Mouse (Mus musculus): ENCODE results near the gene Met. TPM values are rescaled to one million over a fixed set of nuclear protein-coding genes. Genes with fewer than 3 reads are reported as not detected.

The Met gene
- polyA plus RNA-seq, 1 experiment from 2014 or later: 3.5 TPM

GRCm38 (mm10) chr6:17501440-17501839 lies 37.8 kb downstream of the Met start:
- WGBS: 81% methylated on average over 4 of the region's 4 CpGs
- DNase-seq (ENCODE audit: low spot score): no peak

GRCm38 (mm10) chr6:17502311-17502710 lies 38.7 kb downstream of the Met start:
- no peaks in the 10 kb centered on the region for H3K4me1 ChIP-seq
- no peaks in the 10 kb centered on the region for H3K27me3 ChIP-seq (ENCODE audit: insufficient read depth, poor library complexity, severe bottlenecking)
- no peaks in the 10 kb centered on the region for H3K36me3 ChIP-seq
- whole genome bisulfite sequencing: 81% methylated on average over 1 of the region's 1 CpGs
- no peak overlapping the region for H3K27ac ChIP-seq
- no peak overlapping the region for H3K4me3 ChIP-seq
- no peaks in the 10 kb centered on the region for H3K9me3 ChIP-seq
- no peak for DNase-seq (ENCODE audit: low spot score)

More at GRCm38 (mm10) chr6:17501440-17501839, 37.8 kb downstream of the Met start:
- no peak overlapping the region for H3K27ac ChIP-seq
- no peak overlapping the region for H3K4me3 ChIP-seq
- no peaks in the 10 kb centered on the region for H3K9me3 ChIP-seq
- H3K27me3 ChIP-seq (ENCODE audit: insufficient read depth, poor library complexity, severe bottlenecking): no peaks in the 10 kb centered on the region
- H3K36me3 ChIP-seq: no peaks in the 10 kb centered on the region
- H3K4me1 ChIP-seq: no peaks in the 10 kb centered on the region

DNA sequence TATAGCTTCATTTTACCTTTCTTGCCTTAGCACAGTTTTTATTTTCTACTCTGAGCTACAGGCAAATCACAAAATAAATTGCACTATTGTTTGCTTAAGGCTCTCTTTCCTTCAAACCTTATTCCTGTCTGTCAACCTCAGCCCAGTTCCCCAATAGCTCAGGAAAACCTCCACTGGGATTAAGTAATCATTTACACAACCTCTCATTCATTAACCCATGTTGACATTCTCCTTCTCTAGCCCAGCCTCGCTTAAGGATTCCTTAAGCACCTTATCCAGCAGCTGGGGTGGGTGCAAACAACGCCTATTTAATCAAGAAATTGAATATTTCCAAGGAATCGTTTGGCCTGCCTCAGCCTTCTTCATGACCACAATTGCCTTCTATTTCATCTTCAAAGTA lies 40.1 kb downstream of the Met start:
- no peaks in the 10 kb centered on the region for H3K9me3 ChIP-seq
- WGBS: 61% methylated on average over 3 of the region's 3 CpGs
- no peak overlapping the region for H3K4me3 ChIP-seq
- H3K27me3 ChIP-seq (ENCODE audit: insufficient read depth, poor library complexity, severe bottlenecking): no peaks in the 10 kb centered on the region
- H3K36me3 ChIP-seq: no peaks in the 10 kb centered on the region
- no peak for DNase-seq (ENCODE audit: low spot score)
- no peak overlapping the region for H3K27ac ChIP-seq
- 0 out of 2 replicates have a peak, but pooled peaks cover 3% of the 10 kb centered on the region for H3K4me1 ChIP-seq

DNA sequence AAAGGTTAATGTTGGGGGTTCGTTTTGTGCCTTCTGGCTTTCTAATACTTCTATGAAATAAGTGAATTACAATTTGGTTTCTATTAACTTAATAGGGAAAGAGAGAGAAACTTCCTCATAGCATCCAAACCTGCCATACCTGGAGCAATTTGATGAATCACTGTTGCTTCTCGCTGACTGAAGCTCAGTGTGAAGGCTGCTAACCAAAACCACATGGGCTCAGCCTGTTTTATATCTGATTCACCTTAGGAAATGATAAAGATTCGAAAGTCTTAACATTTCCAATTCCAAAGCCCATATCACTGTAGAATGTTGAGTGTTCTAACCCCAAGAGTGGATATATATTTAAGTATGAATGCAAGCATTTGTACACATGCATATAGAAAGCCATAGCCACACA lies 41.9 kb downstream of the Met start:
- 72% methylated on average over 3 of the region's 3 CpGs for WGBS
- no peak for DNase-seq (ENCODE audit: low spot score)
- Histone ChIP-seq H3K9me3 (no peaks in the 10 kb centered on the region), H3K27ac (no peak overlapping the region), H3K36me3 (no peaks in the 10 kb centered on the region), H3K27me3 (ENCODE audit: insufficient read depth, poor library complexity, severe bottlenecking) (no peaks in the 10 kb centered on the region), H3K4me1 (0 out of 2 replicates have a peak, but pooled peaks cover 3% of the 10 kb centered on the region), H3K4me3 (no peak overlapping the region)

DNA sequence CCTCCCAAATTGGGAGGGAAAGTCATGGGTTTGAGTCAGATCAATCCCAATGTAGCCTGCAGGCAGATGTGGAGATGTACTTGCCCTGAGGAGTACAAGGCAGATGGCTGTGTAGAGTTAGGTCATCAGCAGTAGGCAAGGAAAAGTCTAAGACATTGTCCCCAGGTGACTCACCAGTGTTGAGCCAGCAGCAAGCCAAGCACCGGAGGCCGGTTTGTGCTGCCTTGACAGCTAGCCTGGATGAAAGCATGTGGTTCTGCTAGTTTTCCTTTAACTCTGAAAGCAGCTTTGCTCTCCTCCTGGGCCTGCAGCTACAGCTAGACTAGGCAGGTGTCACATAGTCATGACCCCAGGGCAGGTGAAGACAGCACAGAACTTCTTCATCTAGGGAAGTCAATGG lies 43.2 kb downstream of the Met start:
- Histone ChIP-seq H3K27me3 (ENCODE audit: insufficient read depth, poor library complexity, severe bottlenecking) (no peaks in the 10 kb centered on the region), H3K36me3 (no peaks in the 10 kb centered on the region), H3K27ac (no peak overlapping the region), H3K4me1 (0 out of 2 replicates have a peak, but pooled peaks cover 3% of the 10 kb centered on the region), H3K9me3 (no peaks in the 10 kb centered on the region), H3K4me3 (no peak overlapping the region)
- DNase-seq (ENCODE audit: low spot score): no peak
- WGBS: 92% methylated on average over 2 of the region's 2 CpGs

- no peak for DNase-seq (ENCODE audit: low spot score)
- Histone ChIP-seq H3K4me1 (0 out of 2 replicates have a peak, but pooled peaks cover 3% of the 10 kb centered on the region), H3K36me3 (no peaks in the 10 kb centered on the region), H3K4me3 (no peak overlapping the region), H3K27me3 (ENCODE audit: insufficient read depth, poor library complexity, severe bottlenecking) (no peaks in the 10 kb centered on the region), H3K27ac (no peak overlapping the region), H3K9me3 (no peaks in the 10 kb centered on the region)
- WGBS: 54% methylated on average over 5 of the region's 5 CpGs
Measured at GRCm38 (mm10) chr6:17508184-17508583, 44.6 kb downstream of the Met start.

GRCm38 (mm10) chr6:17508604-17509372 lies 45.2 kb downstream of the Met start:
- DNase-seq (ENCODE audit: low spot score): no peak
- WGBS: 82% methylated on average over 9 of the region's 9 CpGs
- Histone ChIP-seq H3K27ac (no peak overlapping the region), H3K4me3 (no peak overlapping the region), H3K9me3 (no peaks in the 10 kb centered on the region), H3K4me1 (0 out of 2 replicates have a peak, but pooled peaks cover 3% of the 10 kb centered on the region), H3K27me3 (ENCODE audit: insufficient read depth, poor library complexity, severe bottlenecking) (no peaks in the 10 kb centered on the region), H3K36me3 (no peaks in the 10 kb centered on the region)

DNA sequence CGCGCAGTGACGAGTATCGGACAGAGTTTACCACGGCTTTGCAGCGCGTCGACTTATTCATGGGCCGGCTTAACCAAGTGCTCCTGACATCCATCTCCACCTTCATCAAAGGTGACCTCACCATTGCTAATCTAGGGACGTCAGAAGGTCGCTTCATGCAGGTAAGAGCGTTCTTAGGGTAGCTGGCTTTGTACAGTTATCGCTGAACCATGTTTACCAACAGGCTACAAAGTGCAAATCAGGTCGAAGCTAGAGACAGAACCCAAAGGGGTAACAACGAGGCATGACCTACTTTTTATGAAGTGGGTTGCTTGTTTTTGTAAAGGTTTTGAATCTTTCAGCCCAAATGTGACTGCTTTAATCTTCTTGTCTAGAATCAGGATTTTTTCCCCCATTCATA lies 49.8 kb downstream of the Met start:
- Histone ChIP-seq H3K4me3 (no peak overlapping the region), H3K36me3 (no peaks in the 10 kb centered on the region), H3K27me3 (ENCODE audit: insufficient read depth, poor library complexity, severe bottlenecking) (no peaks in the 10 kb centered on the region), H3K9me3 (no peaks in the 10 kb centered on the region), H3K27ac (no peak overlapping the region), H3K4me1 (peaks cover 9% of the 10 kb centered on the region; the same call in 1 of the 2 replicates)
- WGBS: 91% methylated on average over 15 of the region's 15 CpGs
- DNase-seq (ENCODE audit: low spot score): no peak

DNA sequence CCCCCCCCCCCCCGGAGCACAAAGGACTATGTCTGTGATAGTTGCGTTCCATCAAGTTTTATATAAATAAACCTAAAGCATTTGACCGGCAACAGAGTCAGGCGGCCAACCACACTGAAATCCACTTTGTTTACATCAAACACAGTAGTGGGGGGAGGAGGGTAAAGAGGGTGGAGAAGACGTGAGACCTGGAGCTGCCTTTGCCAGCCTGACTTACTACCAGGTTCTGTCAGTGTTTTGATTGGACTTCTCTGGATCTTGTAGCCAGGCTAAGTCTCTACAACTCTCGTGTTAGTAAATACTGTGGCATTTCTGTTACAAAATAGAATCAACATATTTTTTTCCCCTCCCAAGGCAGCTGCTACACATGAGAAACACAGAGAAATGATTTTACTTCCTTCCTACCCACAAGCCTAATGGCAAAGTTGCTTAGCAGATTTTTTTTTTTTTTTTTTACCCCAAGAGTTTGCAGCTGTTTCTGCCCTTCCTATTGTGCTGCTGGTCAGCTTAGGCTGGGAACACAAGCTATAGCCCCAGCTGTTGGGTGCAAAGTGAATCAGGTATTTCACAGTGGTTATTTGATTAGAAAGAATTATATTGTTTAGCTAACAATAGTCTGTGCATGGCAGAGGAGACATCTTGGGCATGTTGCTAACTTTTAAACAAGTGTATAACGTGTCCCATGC lies 52.3 kb downstream of the Met start:
- no peak for DNase-seq (ENCODE audit: low spot score)
- no peak overlapping the region for H3K4me3 ChIP-seq
- no peaks in the 10 kb centered on the region for H3K27me3 ChIP-seq (ENCODE audit: insufficient read depth, poor library complexity, severe bottlenecking)
- no peaks in the 10 kb centered on the region for H3K9me3 ChIP-seq
- no peaks in the 10 kb centered on the region for H3K36me3 ChIP-seq
- peaks cover 8% of the 10 kb centered on the region; the same call in 1 of the 2 replicates for H3K4me1 ChIP-seq
- H3K27ac ChIP-seq: no peak overlapping the region
- WGBS: 25% methylated on average over 7 of the region's 7 CpGs

DNA sequence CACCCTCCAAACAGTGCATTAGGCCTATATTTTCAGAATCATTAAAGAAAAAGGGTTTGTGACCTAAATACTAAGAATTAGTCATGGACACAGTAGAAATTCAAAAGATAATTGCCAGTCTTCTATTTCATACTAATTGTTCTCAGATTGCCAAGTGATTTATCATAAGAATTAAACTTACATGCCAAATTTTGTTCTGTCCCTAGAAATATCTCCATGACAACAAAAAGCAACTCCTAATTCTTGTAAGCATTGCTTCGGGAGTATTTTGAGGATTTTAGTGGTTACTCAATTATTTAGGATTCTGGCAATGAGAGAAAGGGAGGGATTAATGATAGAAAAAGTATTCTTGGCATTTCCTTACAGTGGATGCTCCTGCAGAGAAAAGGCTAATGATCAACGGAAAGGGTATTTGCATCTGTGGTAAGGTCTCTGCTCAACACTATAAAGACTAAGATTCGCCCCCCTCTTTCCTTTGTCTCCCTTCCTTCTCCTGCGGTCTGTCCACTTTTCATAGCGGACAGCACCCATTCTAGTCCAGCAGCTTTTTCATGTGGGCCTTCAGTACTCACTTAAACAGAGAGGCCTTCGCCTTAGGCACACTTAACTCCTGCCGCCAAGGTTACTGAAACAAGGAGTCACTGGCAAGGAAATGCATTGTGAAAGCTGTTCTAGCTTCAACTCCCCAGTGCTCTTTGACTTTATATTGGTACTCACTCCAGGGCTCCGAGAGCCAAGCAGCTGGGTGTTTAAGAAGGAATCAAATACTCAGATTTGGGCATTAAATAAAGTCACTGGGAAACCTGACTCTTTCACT lies 58.5 kb downstream of the Met start:
- no peaks in the 10 kb centered on the region for H3K27me3 ChIP-seq (ENCODE audit: insufficient read depth, poor library complexity, severe bottlenecking)
- no peaks in the 10 kb centered on the region for H3K4me1 ChIP-seq
- H3K36me3 ChIP-seq: no peaks in the 10 kb centered on the region
- H3K4me3 ChIP-seq: no peak overlapping the region
- DNase-seq (ENCODE audit: low spot score): no peak
- no peaks in the 10 kb centered on the region for H3K9me3 ChIP-seq
- no peak overlapping the region for H3K27ac ChIP-seq
- 77% methylated on average over 8 of the region's 8 CpGs for WGBS

DNA sequence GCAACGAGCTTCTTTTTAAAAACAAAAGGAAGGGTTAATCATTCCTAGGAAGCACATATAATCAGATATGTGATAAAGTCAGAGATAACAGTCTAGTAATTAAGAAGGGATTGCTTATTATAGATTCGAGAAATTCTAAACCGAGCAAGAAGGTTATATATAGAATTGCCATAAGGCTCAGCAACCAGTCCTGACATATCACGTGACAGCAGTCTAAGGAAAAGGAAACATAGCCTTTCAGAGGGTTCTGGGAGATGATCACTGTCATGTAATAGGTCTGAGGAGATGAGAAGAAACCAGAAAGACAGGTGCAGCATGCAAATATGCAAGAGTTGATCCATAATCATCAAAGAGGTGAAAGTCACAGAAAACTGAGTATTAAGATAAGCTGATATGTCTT lies 59.3 kb downstream of the Met start:
- H3K36me3 ChIP-seq: no peaks in the 10 kb centered on the region
- no peaks in the 10 kb centered on the region for H3K9me3 ChIP-seq
- no peaks in the 10 kb centered on the region for H3K4me1 ChIP-seq
- DNase-seq (ENCODE audit: low spot score): no peak
- no peaks in the 10 kb centered on the region for H3K27me3 ChIP-seq (ENCODE audit: insufficient read depth, poor library complexity, severe bottlenecking)
- 76% methylated on average over 4 of the region's 4 CpGs for WGBS
- no peak overlapping the region for H3K4me3 ChIP-seq
- no peak overlapping the region for H3K27ac ChIP-seq

- WGBS: 55% methylated on average over 6 of the region's 6 CpGs
- Histone ChIP-seq H3K36me3 (no peaks in the 10 kb centered on the region), H3K27ac (no peak overlapping the region), H3K4me3 (no peak overlapping the region), H3K27me3 (ENCODE audit: insufficient read depth, poor library complexity, severe bottlenecking) (no peaks in the 10 kb centered on the region), H3K4me1 (peaks cover 6% of the 10 kb centered on the region; the same call in 1 of the 2 replicates), H3K9me3 (no peaks in the 10 kb centered on the region)
- DNase-seq (ENCODE audit: low spot score): no peak
Measured at GRCm38 (mm10) chr6:17529490-17530269, 66.1 kb downstream of the Met start.
